Mouse (Mus musculus): ENCODE measurements around the gene Tm4sf20. TPM values are rescaled to one million over a fixed set of nuclear protein-coding genes. Genes with fewer than 3 reads are reported as not detected.
A peak's percentile ranks its signal among the peaks of the same experiment; 100 is the strongest.

The Tm4sf20 gene
- polyA plus RNA-seq, 1 experiment from 2014 or later, result 0.31 TPM

DNA sequence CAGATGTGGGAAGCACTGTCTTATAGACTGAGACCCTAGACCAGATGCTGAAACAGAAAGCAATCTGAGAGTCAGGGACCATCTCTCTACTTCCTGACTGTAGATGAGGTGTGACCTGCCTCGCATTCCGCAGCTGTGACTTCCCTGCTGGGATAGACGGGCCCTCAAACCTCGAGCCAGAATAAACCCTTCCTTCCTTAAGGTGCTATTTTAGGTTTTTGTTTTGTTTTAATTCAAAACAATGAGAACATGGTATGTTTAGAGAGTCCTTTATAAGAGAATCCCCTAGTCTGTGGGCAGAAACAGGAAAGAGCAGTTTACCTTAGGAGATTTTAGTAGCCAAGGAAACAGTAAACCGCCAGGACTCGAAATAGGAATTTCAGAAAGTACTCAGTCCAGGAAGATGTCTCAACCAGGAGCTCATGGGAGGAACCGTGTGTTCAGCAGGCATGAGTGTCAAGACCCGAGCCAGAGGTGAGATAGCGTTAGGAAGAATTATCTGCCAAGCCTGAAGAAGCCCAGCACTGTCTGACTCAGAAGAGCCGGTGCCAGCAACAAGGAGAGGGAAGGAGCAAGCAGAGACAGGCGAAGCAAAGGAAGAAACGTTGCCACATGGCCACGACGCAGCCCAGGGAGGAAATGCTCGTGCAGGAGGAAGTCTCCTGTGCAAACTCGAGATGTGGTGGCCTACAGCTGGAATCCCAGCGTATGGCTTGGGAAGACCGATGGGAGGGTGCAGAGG lies 27.6 kb upstream of the Tm4sf20 start:
- ATAC-seq (ENCODE audit: low FRiP score, low read depth), result no peak
- Histone ChIP-seq H3K27ac (replicated peaks) (no peak overlapping the region), H3K9me3 (no peaks in the 10 kb centered on the region), H3K4me2 (replicated peaks) (no peak overlapping the region), H3K4me1 (no peaks in the 10 kb centered on the region), H3K9ac (replicated peaks) (no peak overlapping the region), H3K36me3 (no peaks in the 10 kb centered on the region), H3K4me3 (no peak overlapping the region), H3K27me3 (no peaks in the 10 kb centered on the region)
- WGBS, result 80% methylated on average over 18 of the region's 18 CpGs

- no peak for ATAC-seq (ENCODE audit: low FRiP score, low read depth)
- no peaks in the 10 kb centered on the region for H3K4me1 ChIP-seq
- H3K36me3 ChIP-seq, result no peaks in the 10 kb centered on the region
- no peaks in the 10 kb centered on the region for H3K27me3 ChIP-seq
- no peak overlapping the region for H3K4me3 ChIP-seq
- no peaks in the 10 kb centered on the region for H3K9me3 ChIP-seq
- H3K9ac ChIP-seq (replicated peaks), result no peak overlapping the region
- H3K4me2 ChIP-seq (replicated peaks), result no peak overlapping the region
- 88% methylated on average over 2 of the region's 2 CpGs for WGBS
- no peak overlapping the region for H3K27ac ChIP-seq (replicated peaks)
Observed at GRCm38 (mm10) chr1:82795211-82795610, 26.9 kb upstream of the Tm4sf20 start.

- Histone ChIP-seq H3K4me1 (no peaks in the 10 kb centered on the region), H3K9me3 (no peaks in the 10 kb centered on the region), H3K27ac (replicated peaks) (no peak overlapping the region), H3K4me2 (replicated peaks) (no peak overlapping the region), H3K4me3 (no peak overlapping the region), H3K27me3 (0 out of 2 replicates have a peak, but pooled peaks cover 5% of the 10 kb centered on the region), H3K36me3 (no peaks in the 10 kb centered on the region), H3K9ac (replicated peaks) (no peak overlapping the region)
- 57% methylated on average over 4 of the region's 4 CpGs for WGBS
- no peak for ATAC-seq (ENCODE audit: low FRiP score, low read depth)
Observed at GRCm38 (mm10) chr1:82793986-82794385, 25.7 kb upstream of the Tm4sf20 start.

- 94% methylated on average over 3 of the region's 3 CpGs for WGBS
- Histone ChIP-seq H3K4me2 (replicated peaks) (no peak overlapping the region), H3K4me3 (no peak overlapping the region), H3K36me3 (no peaks in the 10 kb centered on the region), H3K9ac (replicated peaks) (no peak overlapping the region), H3K27me3 (0 out of 2 replicates have a peak, but pooled peaks cover 5% of the 10 kb centered on the region), H3K4me1 (no peaks in the 10 kb centered on the region), H3K27ac (replicated peaks) (no peak overlapping the region), H3K9me3 (no peaks in the 10 kb centered on the region)
- ATAC-seq (ENCODE audit: low FRiP score, low read depth), result no peak
Observed at GRCm38 (mm10) chr1:82793110-82793509, 24.8 kb upstream of the Tm4sf20 start.

- WGBS, result 93% methylated on average over 6 of the region's 6 CpGs
- no peak overlapping the region for H3K4me2 ChIP-seq (replicated peaks)
- H3K4me1 ChIP-seq, result no peaks in the 10 kb centered on the region
- no peak overlapping the region for H3K4me3 ChIP-seq
- no peak overlapping the region for H3K9ac ChIP-seq (replicated peaks)
- H3K36me3 ChIP-seq, result no peaks in the 10 kb centered on the region
- no peak overlapping the region for H3K27ac ChIP-seq (replicated peaks)
- no peak for ATAC-seq (ENCODE audit: low FRiP score, low read depth)
- 0 out of 2 replicates have a peak, but pooled peaks cover 5% of the 10 kb centered on the region for H3K27me3 ChIP-seq
- no peaks in the 10 kb centered on the region for H3K9me3 ChIP-seq
Observed at GRCm38 (mm10) chr1:82792238-82792637, 24.0 kb upstream of the Tm4sf20 start.

DNA sequence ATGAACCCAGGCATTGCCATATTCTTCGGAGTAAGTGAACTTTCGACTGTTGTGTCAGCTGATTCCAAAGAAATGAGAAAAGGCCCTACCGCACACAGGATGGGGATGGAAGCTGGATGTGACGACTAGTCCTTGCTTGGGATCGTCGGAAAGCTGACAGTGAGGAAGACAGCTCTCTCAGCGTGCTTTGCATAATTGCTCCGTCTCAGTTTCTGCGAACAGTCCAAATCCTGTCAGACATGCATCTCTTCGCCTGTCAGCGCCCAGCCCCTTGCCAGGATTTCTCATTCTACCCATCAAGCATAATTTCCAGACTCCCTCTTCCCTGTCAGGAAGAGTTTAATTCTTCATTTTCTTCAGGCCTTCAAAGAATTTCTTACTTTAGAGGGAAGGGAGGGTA lies 22.8 kb upstream of the Tm4sf20 start:
- no peak overlapping the region for H3K27ac ChIP-seq (replicated peaks)
- H3K36me3 ChIP-seq, result no peaks in the 10 kb centered on the region
- peak; percentile 75 for ATAC-seq (ENCODE audit: low FRiP score, low read depth)

GRCm38 (mm10) chr1:82788070-82788469 lies 19.8 kb upstream of the Tm4sf20 start:
- H3K9me3 ChIP-seq, result no peaks in the 10 kb centered on the region
- H3K27ac ChIP-seq (replicated peaks), result no peak overlapping the region
- no peak overlapping the region for H3K4me3 ChIP-seq
- no peak overlapping the region for H3K9ac ChIP-seq (replicated peaks)
- no peaks in the 10 kb centered on the region for H3K36me3 ChIP-seq
- H3K4me2 ChIP-seq (replicated peaks), result no peak overlapping the region
- WGBS, result 74% methylated on average over 7 of the region's 7 CpGs
- 0 out of 2 replicates have a peak, but pooled peaks cover 5% of the 10 kb centered on the region for H3K27me3 ChIP-seq
- ATAC-seq (ENCODE audit: low FRiP score, low read depth), result no peak
- H3K4me1 ChIP-seq, result no peaks in the 10 kb centered on the region

More for the DNA sequence above, 22.8 kb upstream of the Tm4sf20 start:
- H3K9ac ChIP-seq (replicated peaks), result no peak overlapping the region
- H3K4me2 ChIP-seq (replicated peaks), result no peak overlapping the region; the same call in 1 of the 2 replicates
- no peaks in the 10 kb centered on the region for H3K9me3 ChIP-seq
- no peak overlapping the region for H3K4me3 ChIP-seq
- 0 out of 2 replicates have a peak, but pooled peaks cover 5% of the 10 kb centered on the region for H3K27me3 ChIP-seq
- 64% methylated on average over 11 of the region's 11 CpGs for WGBS
- no peaks in the 10 kb centered on the region for H3K4me1 ChIP-seq

- Histone ChIP-seq H3K4me2 (replicated peaks) (no peak overlapping the region), H3K4me3 (no peak overlapping the region), H3K27me3 (0 out of 2 replicates have a peak, but pooled peaks cover 5% of the 10 kb centered on the region), H3K36me3 (no peaks in the 10 kb centered on the region), H3K9ac (replicated peaks) (no peak overlapping the region), H3K9me3 (no peaks in the 10 kb centered on the region), H3K27ac (replicated peaks) (no peak overlapping the region), H3K4me1 (no peaks in the 10 kb centered on the region)
- 16% methylated on average over 2 of the region's 2 CpGs for WGBS
- ATAC-seq (ENCODE audit: low FRiP score, low read depth), result peak; percentile 75
Observed at GRCm38 (mm10) chr1:82787414-82787813, 19.2 kb upstream of the Tm4sf20 start.

DNA sequence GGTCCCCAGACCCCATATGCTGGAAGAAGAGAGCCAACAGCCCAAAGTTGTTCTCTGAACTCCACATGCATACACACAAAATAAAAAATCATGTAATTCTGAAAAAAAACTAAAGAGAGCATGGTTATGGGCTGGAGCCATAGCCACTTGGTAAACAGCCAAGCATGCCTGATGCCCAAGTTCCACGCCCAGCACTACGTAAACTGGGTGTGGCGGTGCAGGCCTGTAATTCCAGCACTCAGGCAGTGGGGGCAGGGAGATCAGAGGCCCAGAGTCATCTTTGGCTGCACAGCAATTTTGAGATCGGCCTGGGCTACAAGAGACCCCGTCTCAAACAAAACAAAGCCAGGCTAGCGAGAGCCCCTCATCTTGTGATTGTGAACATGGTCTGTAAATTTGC lies 17.3 kb upstream of the Tm4sf20 start:
- no peaks in the 10 kb centered on the region for H3K36me3 ChIP-seq
- no peak overlapping the region for H3K4me3 ChIP-seq
- 78% methylated on average over 6 of the region's 6 CpGs for WGBS
- H3K27ac ChIP-seq (replicated peaks), result no peak overlapping the region
- no peak overlapping the region for H3K9ac ChIP-seq (replicated peaks)
- no peaks in the 10 kb centered on the region for H3K9me3 ChIP-seq
- no peaks in the 10 kb centered on the region for H3K4me1 ChIP-seq
- no peak overlapping the region for H3K4me2 ChIP-seq (replicated peaks)
- no peak for ATAC-seq (ENCODE audit: low FRiP score, low read depth)
- H3K27me3 ChIP-seq, result 0 out of 2 replicates have a peak, but pooled peaks cover 5% of the 10 kb centered on the region

GRCm38 (mm10) chr1:82783559-82783958 lies 15.3 kb upstream of the Tm4sf20 start:
- 74% methylated on average over 3 of the region's 3 CpGs for WGBS
- Histone ChIP-seq H3K4me2 (replicated peaks) (no peak overlapping the region), H3K4me1 (no peaks in the 10 kb centered on the region), H3K9ac (replicated peaks) (no peak overlapping the region), H3K36me3 (no peaks in the 10 kb centered on the region), H3K9me3 (no peaks in the 10 kb centered on the region), H3K4me3 (no peak overlapping the region), H3K27me3 (no peaks in the 10 kb centered on the region), H3K27ac (replicated peaks) (no peak overlapping the region)
- no peak for ATAC-seq (ENCODE audit: low FRiP score, low read depth)

DNA sequence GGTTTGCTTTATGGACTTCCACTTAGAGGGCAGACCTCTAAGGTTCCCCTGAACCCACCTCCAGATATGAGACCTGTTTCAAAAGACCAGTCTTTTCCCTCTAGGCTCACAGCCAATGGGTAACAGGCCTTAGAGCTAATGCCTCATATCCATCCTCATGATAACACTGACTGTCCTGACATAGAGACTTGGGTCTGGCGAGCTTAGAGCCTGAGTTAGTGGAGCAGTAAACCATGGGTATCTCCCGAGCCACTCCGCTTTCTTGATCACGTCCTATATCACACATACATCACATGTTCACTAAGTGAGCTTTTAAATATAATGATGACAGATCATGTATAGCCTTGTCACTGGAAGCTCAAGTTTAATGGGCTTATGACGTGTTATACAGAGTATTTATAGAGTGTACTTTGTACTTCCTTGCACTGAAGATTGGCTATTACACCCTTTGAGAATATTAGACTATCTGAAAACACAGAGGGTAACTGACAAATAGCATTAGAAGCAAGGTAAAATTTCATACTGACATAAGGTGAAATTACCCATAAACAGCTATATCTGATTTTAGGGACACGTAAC lies 11.2 kb upstream of the Tm4sf20 start:
- no peaks in the 10 kb centered on the region for H3K27me3 ChIP-seq
- H3K4me2 ChIP-seq (replicated peaks), result no peak overlapping the region
- no peaks in the 10 kb centered on the region for H3K36me3 ChIP-seq
- no peaks in the 10 kb centered on the region for H3K9me3 ChIP-seq
- ATAC-seq (ENCODE audit: low FRiP score, low read depth), result no peak
- H3K27ac ChIP-seq (replicated peaks), result no peak overlapping the region
- no peaks in the 10 kb centered on the region for H3K4me1 ChIP-seq
- 85% methylated on average over 6 of the region's 6 CpGs for WGBS
- H3K4me3 ChIP-seq, result no peak overlapping the region
- no peak overlapping the region for H3K9ac ChIP-seq (replicated peaks)

- no peak for ATAC-seq (ENCODE audit: low FRiP score, low read depth)
- WGBS, result 95% methylated on average over 4 of the region's 4 CpGs
- no peaks in the 10 kb centered on the region for H3K36me3 ChIP-seq
- no peaks in the 10 kb centered on the region for H3K27me3 ChIP-seq
- no peaks in the 10 kb centered on the region for H3K9me3 ChIP-seq
- no peak overlapping the region for H3K4me2 ChIP-seq (replicated peaks)
- H3K27ac ChIP-seq (replicated peaks), result no peak overlapping the region
- H3K9ac ChIP-seq (replicated peaks), result no peak overlapping the region
- no peak overlapping the region for H3K4me3 ChIP-seq
- no peaks in the 10 kb centered on the region for H3K4me1 ChIP-seq
Observed at GRCm38 (mm10) chr1:82775293-82775692, 7.0 kb upstream of the Tm4sf20 start.
